Mouse (Mus musculus) kidney, postnatal 0 days (tissue): ENCODE data around the gene Mr1. TPM values are rescaled to one million over a fixed set of nuclear protein-coding genes. Genes with fewer than 3 reads are reported as not detected.
A peak's percentile ranks its signal among the peaks of the same experiment; 100 is the strongest.

Source experiments
- ATAC-seq: fragments of 200-750 bp; cut with Nextera tagmentation; replicated peaks from 2 replicates; pipeline ENCODE4 v1.8.0; 2017; ENCODE audit warnings: low read depth, moderate number of reproducible peaks, moderate TSS enrichment, moderate library complexity; ENCODE audit not compliant: low FRiP score
- DNase-seq: peaks from one replicate; pipeline ENCODE4 v3.0.0-alpha.2; 2016; ENCODE audit warnings: low spot score
- H3K27ac ChIP-seq: fragments of 300-500 bp; sonication (generic); 2 replicates; pipeline ENCODE4 v1.5.1; 2014; ENCODE audit warnings: mild to moderate bottlenecking
- H3K27me3 ChIP-seq: fragments of 300-500 bp; sonication (generic); 2 replicates; pipeline ENCODE4 v1.6.1; 2014; ENCODE audit warnings: low read length, mixed read lengths; ENCODE audit not compliant: insufficient read depth
- H3K36me3 ChIP-seq: fragments of 300-500 bp; sonication (generic); 2 replicates; pipeline ENCODE4 v1.6.1; 2014; ENCODE audit warnings: low read length, mixed read lengths; ENCODE audit not compliant: insufficient read depth
- H3K4me1 ChIP-seq: fragments of 300-500 bp; sonication (generic); replicated peaks from 2 replicates; pipeline ENCODE4 v1.6.1; 2014; ENCODE audit warnings: antibody characterized with exemption, low read length, mixed read lengths; ENCODE audit not compliant: insufficient read depth
- H3K4me2 ChIP-seq: fragments of 300-500 bp; sonication (generic); 2 replicates; pipeline ENCODE4 v1.6.1; 2014; ENCODE audit warnings: mild to moderate bottlenecking, low read length, moderate library complexity, mixed read lengths
- H3K4me3 ChIP-seq: fragments of 300-500 bp; sonication (generic); replicated peaks from 2 replicates; pipeline ENCODE4 v1.5.1; 2014; ENCODE audit warnings: low read depth, low read length
- H3K9ac ChIP-seq: fragments of 300-500 bp; sonication (generic); 2 replicates; pipeline ENCODE4 v1.6.1; 2014; ENCODE audit warnings: low read depth, low read length
- H3K9me3 ChIP-seq: fragments of 300-500 bp; sonication (generic); replicated peaks from 2 replicates; pipeline ENCODE4 v1.6.1; 2016; ENCODE audit warnings: low read length, inconsistent platforms, mixed read lengths
- CTCF ChIP-seq: IDR thresholded peaks from 2 replicates; pipeline ENCODE4 v1.5.1; 2016; ENCODE audit warnings: antibody characterized with exemption, low read depth, mild to moderate bottlenecking, moderate library complexity
- WGBS: fragments of 180-500 bp; shearing (Covaris S2); extraction: QIAGEN DNeasy Blood & Tissue Kit; methylation state at CpG from one replicate; pipeline ENCODE4 v1.1.7; 2014; 5-methylcytosine and 5-hydroxymethylcytosine counted together
- polyA plus RNA-seq: library from polyadenylated mRNA; unstranded; fragments of >200 nt; fragmentation: Nextera tagmentation; extraction: Ambion mirVana; gene quantifications from 2 replicates; pipeline ENCODE4 v1.2.1, GENCODE M21; 2015

The Mr1 gene
- polyA plus RNA-seq, 1 experiment from 2014 or later: 7.9 TPM

- Histone ChIP-seq H3K9me3 (no peaks in the 10 kb centered on the region), H3K4me3 (peak overlapping the region; percentile 97), H3K27ac (peak overlapping the region; percentile 94), H3K27me3 (no peaks in the 10 kb centered on the region), H3K9ac (peak overlapping the region; percentile 91), H3K36me3 (no peaks in the 10 kb centered on the region), H3K4me2 (peak overlapping the region; percentile 75), H3K4me1 (no peaks in the 10 kb centered on the region)
- TF ChIP-seq CTCF: peak; percentile 27; the same call in 1 of the 2 replicates
- 0% methylated on average over 46 of the region's 46 CpGs for WGBS
- peak; percentile 70 for DNase-seq
- ATAC-seq: peak; percentile 69
These were observed 12.4 kb upstream of the Mr1 start for GRCm38 (mm10) chr1:155158970-155159484.

DNA sequence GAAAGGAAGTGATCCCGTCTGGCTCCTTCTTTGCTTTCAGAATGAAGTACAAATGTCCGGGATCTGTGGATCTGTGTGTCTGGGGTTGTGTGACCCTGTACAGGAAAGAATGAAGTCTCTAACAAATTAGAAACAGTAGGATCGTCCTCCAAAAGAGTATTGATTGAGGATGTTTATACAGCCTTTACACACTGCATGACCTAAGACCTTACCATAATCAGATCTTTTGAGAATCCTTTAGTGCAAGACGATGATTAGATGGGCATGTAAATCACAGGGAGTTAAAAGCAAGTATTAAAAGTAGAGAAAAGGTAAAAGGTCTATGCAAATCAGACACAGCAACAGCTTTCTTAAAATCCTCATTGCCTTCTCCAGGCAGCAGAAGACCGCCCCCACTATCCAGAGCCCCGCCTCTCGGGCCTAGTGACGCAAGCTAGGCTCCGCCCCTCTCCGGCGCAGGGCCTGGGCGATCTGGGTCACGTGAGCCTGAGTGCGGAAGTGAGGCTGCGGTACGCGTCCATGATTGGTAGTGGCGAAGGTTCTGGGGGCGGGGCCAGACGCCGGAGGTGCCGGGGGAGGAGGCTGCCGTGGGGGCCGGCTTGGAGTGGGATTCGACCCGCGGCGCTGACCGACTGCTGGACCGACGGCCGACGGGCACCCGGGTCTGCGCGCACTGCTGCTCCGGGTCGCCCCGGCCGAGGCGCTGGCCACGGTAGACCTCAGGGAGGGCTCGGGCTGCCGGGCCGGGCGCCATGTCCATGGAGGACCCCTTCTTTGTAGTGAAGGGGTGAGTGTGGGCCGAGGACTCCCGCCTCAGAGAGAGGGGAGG, 11.7 kb upstream of the Mr1 start, which contains the start of gene Stx6:
TSS of gene Stx6 (plus strand) at position 575 of the 829 bp plus-strand sequence.
- ATAC-seq (peak; percentile 99), DNase-seq (peak; percentile 100)
- no peaks in the 10 kb centered on the region for H3K27me3 ChIP-seq
- H3K27ac ChIP-seq: peak within 1 kb of the TSS; percentile 94
- H3K9me3 ChIP-seq: no peaks in the 10 kb centered on the region
- H3K36me3 ChIP-seq: no peaks in the 10 kb centered on the region
- 3% methylated on average over 46 of the region's 48 CpGs for WGBS
- TF ChIP-seq CTCF: no peak
- no peaks in the 10 kb centered on the region for H3K4me1 ChIP-seq
- H3K4me2 ChIP-seq: peak within 1 kb of the TSS; percentile 75
- peak within 1 kb of the TSS; percentile 91 for H3K9ac ChIP-seq
- H3K4me3 ChIP-seq: peak within 1 kb of the TSS; percentile 97

- H3K27me3 ChIP-seq: no peaks in the 10 kb centered on the region
- no peak for TF ChIP-seq CTCF
- no peak overlapping the region for H3K9ac ChIP-seq
- 74% methylated on average over 4 of the region's 4 CpGs for WGBS
- DNase-seq (no peak), ATAC-seq (no peak)
- H3K36me3 ChIP-seq: no peaks in the 10 kb centered on the region
- no peaks in the 10 kb centered on the region for H3K4me1 ChIP-seq
- H3K4me3 ChIP-seq: no peak overlapping the region
- no peak overlapping the region for H3K27ac ChIP-seq
- no peak overlapping the region for H3K4me2 ChIP-seq
- H3K9me3 ChIP-seq: no peaks in the 10 kb centered on the region
These were observed 7.3 kb upstream of the Mr1 start for GRCm38 (mm10) chr1:155153906-155154305.

DNA sequence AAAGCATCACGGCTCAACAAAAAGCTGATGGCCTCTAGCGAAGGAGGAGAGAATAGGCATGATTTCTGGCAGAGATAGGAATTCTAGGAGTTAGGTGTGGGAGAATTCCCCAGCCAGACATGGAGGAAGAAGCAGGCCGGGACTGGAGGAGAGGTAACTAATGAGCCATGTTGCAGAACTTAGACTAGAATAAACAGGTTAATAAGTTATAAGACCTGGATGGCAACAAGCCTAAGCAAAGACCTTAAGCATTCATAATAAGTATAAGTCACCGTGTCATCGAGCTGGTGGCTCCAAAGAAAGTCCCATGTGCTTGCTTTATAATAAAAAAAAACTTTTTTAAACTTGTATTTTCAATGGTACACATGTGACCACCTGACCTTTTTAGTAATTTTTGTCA, 4.2 kb upstream of the Mr1 start:
- TF ChIP-seq CTCF: no peak
- DNase-seq: no peak
- no peak for ATAC-seq
- no peaks in the 10 kb centered on the region for H3K27me3 ChIP-seq
- no peaks in the 10 kb centered on the region for H3K9me3 ChIP-seq
- WGBS: 60% methylated on average over 5 of the region's 5 CpGs
- no peaks in the 10 kb centered on the region for H3K4me1 ChIP-seq
- no peak overlapping the region for H3K27ac ChIP-seq
- no peaks in the 10 kb centered on the region for H3K36me3 ChIP-seq
- no peak overlapping the region for H3K9ac ChIP-seq
- H3K4me3 ChIP-seq: no peak overlapping the region
- no peak overlapping the region for H3K4me2 ChIP-seq

- H3K27ac ChIP-seq: no peak overlapping the region
- H3K4me2 ChIP-seq: no peak overlapping the region
- 91% methylated on average over 3 of the region's 3 CpGs for WGBS
- no peak for TF ChIP-seq CTCF
- no peaks in the 10 kb centered on the region for H3K36me3 ChIP-seq
- H3K27me3 ChIP-seq: no peaks in the 10 kb centered on the region
- DNase-seq (no peak), ATAC-seq (no peak)
- H3K4me1 ChIP-seq: no peaks in the 10 kb centered on the region
- no peak overlapping the region for H3K4me3 ChIP-seq
- H3K9me3 ChIP-seq: no peaks in the 10 kb centered on the region
- H3K9ac ChIP-seq: no peak overlapping the region
These were observed 2.8 kb upstream of the Mr1 start for GRCm38 (mm10) chr1:155149403-155149802.

DNA sequence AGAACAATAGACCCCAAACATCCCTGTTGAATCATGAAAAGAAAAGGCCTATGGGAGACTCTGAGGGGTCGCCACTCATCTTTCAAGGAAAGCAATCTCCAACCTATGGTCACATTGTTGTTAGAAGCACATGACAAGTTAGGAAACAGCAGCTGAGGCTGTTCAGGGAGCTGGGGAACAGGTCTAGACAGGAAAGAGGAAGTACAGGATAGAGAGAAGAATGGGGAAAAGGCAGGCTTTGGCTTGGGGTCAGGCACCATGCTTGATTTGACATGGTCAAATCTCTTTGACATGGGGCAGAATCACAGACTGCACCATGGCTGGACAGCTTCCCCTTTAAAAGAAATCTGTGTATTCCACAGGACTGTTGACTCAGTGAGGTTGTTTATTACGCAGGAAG, 614 bp upstream of the Mr1 start:
- H3K4me3 ChIP-seq: no peak overlapping the region
- H3K4me2 ChIP-seq: 0 out of 2 replicates have a peak overlapping the region, but pooled peaks have one; percentile 62
- DNase-seq (no peak), ATAC-seq (no peak)
- TF ChIP-seq CTCF: no peak
- no peak overlapping the region for H3K27ac ChIP-seq
- no peak overlapping the region for H3K9ac ChIP-seq
- WGBS: 86% methylated on average over 2 of the region's 2 CpGs
- no peaks in the 10 kb centered on the region for H3K36me3 ChIP-seq
- H3K9me3 ChIP-seq: no peaks in the 10 kb centered on the region
- H3K27me3 ChIP-seq: no peaks in the 10 kb centered on the region
- H3K4me1 ChIP-seq: no peaks in the 10 kb centered on the region
